28 mouse cellular contexts compared by ENCODE assay signal in genomic region chr11:24064221-24064620, GRCm38 (mm10). TPM values are rescaled to one million over a fixed set of nuclear protein-coding genes. Genes with fewer than 3 reads are reported as not detected.
"Had no signal": no experiment of that assay in that cellular context is flagged by ENCODE, and none has a peak within 500 bp of the region (broad histone marks: within the 10 kb centered on the region; RNA-seq: fewer than 3 reads in every experiment).

No protein-coding gene starts in this region.

- H3K36me3 ChIP-seq: liver, embryonic 13.5 days; midbrain, embryonic 12.5 days had no signal

- H3K9ac ChIP-seq: liver, embryonic 13.5 days; midbrain, embryonic 12.5 days had no signal

- H3K4me2 ChIP-seq: liver, embryonic 13.5 days; midbrain, embryonic 12.5 days had no signal

- H3K9me3 ChIP-seq: liver, embryonic 13.5 days; midbrain, embryonic 12.5 days had no signal

- DNase-seq: kidney, adult 2 months; kidney, postnatal 25 days; liver, embryonic 13.5 days; lung, adult 2 months; lung, postnatal 14 days; lung, postnatal 4 days; right cerebral cortex, adult 18-20 months; right cerebral cortex, postnatal 14 days; right cerebral cortex, postnatal 4 days; thymus, postnatal 25 days had no signal

- H3K27ac ChIP-seq: kidney, postnatal 0 days; liver, embryonic 13.5 days; midbrain, embryonic 12.5 days had no signal

- ATAC-seq: intestine, postnatal 0 days; midbrain, embryonic 16.5 days had no signal

- H3K4me3 ChIP-seq: liver, embryonic 13.5 days; midbrain, embryonic 12.5 days; myocyte had no signal

RNA-seq across cellular contexts. Expression of gene A830031A19Rik, which starts 10.6 kb away (rescaled TPM):
- total RNA-seq: liver, adult 2 months; megakaryocyte progenitor cell, adult 5-6 weeks; megakaryocyte-erythroid progenitor cell, adult 5-6 weeks; monocyte, adult 5-6 weeks had no signal
- polyA plus RNA-seq: intestine, postnatal 0 days; kidney, adult 2 months; kidney, embryonic 14.5 days; kidney, postnatal 0 days; large intestine, adult 2 months; limb, embryonic 11.5 days; limb, embryonic 14.5 days; liver, adult 2 months; liver, embryonic 13.5 days; liver, embryonic 16.5 days; lung, adult 2 months; lung, embryonic 16.5 days; midbrain, embryonic 12.5 days; midbrain, embryonic 16.5 days; myocyte; neural tube, embryonic 11.5 days; stomach, embryonic 14.5 days; thymus, postnatal 0 days had no signal

RNA-seq across cellular contexts. Expression of gene Bcl11a, which starts 13.6 kb away (rescaled TPM):
- polyA plus RNA-seq: myocyte had no signal
